Comparison of ENCODE assay signal across 12 mouse cellular contexts in genomic region chr4:123260071-123260746, GRCm38 (mm10). TPM values are rescaled to one million over a fixed set of nuclear protein-coding genes. Genes with fewer than 3 reads are reported as not detected.
A peak's percentile ranks its signal among the peaks of the same experiment; 100 is the strongest.
DNase-seq lines count a peak whose midpoint lies in the region; ATAC-seq and TF ChIP-seq lines count a peak whose summit lies in the region.
"Had no signal": no experiment of that assay in that cellular context is flagged by ENCODE, and none has a peak within 500 bp of the region (broad histone marks: within the 10 kb centered on the region; RNA-seq: fewer than 3 reads in every experiment).

No protein-coding gene starts in this region.

- TF ChIP-seq CTCF in stomach, postnatal 0 days (IDR thresholded peaks at IDR 0.05; ENCODE audit: low read depth): no peak

- no peaks in the 10 kb centered on the region for H3K9me3 ChIP-seq in heart, embryonic 16.5 days (replicated peaks; ENCODE audit: control insufficient read depth, low read length)
- H3K9me3 ChIP-seq in stomach, embryonic 14.5 days (ENCODE audit: control insufficient read depth, low read depth, low read length): no peaks in the 10 kb centered on the region
- no peaks in the 10 kb centered on the region for H3K9me3 ChIP-seq in stomach, postnatal 0 days (ENCODE audit: control insufficient read depth, low read length)
- H3K9me3 ChIP-seq in limb, embryonic 10.5 days (replicated peaks): no peaks in the 10 kb centered on the region
- H3K9me3 ChIP-seq: embryonic facial prominence, embryonic 12.5 days; midbrain, embryonic 12.5 days had no signal

- TF ChIP-seq EP300 in stomach, postnatal 0 days (optimal IDR thresholded peaks at IDR 0.05): no peak

- no peak overlapping the region for H3K27ac ChIP-seq in heart, embryonic 16.5 days (ENCODE audit: low read length)
- H3K27ac ChIP-seq in stomach, embryonic 14.5 days (ENCODE audit: low read length): no peak overlapping the region
- H3K27ac ChIP-seq in stomach, postnatal 0 days (replicated peaks): no peak overlapping the region
- H3K27ac ChIP-seq in limb, embryonic 10.5 days: no peak overlapping the region
- H3K27ac ChIP-seq: embryonic facial prominence, embryonic 12.5 days; midbrain, embryonic 12.5 days had no signal

- H3K9ac ChIP-seq in heart, embryonic 16.5 days (ENCODE audit: low read length): no peak overlapping the region
- H3K9ac ChIP-seq in stomach, embryonic 14.5 days (replicated peaks; ENCODE audit: low read depth, low read length): no peak overlapping the region
- no peak overlapping the region for H3K9ac ChIP-seq in stomach, postnatal 0 days (ENCODE audit: low read length)
- H3K9ac ChIP-seq: embryonic facial prominence, embryonic 12.5 days; forebrain, postnatal 0 days; midbrain, embryonic 12.5 days had no signal

- H3K4me3 ChIP-seq in heart, embryonic 16.5 days (ENCODE audit: low read length): no peak overlapping the region
- no peak overlapping the region for H3K4me3 ChIP-seq in stomach, embryonic 14.5 days (ENCODE audit: low read depth, low read length)
- no peak overlapping the region for H3K4me3 ChIP-seq in stomach, postnatal 0 days (ENCODE audit: low read depth, low read length)
- no peak overlapping the region for H3K4me3 ChIP-seq in limb, embryonic 10.5 days
- H3K4me3 ChIP-seq: embryonic facial prominence, embryonic 12.5 days; midbrain, embryonic 12.5 days had no signal

- H3K4me1 ChIP-seq in heart, embryonic 16.5 days (ENCODE audit: control insufficient read depth, insufficient read depth, low read length): peaks cover 11% of the 10 kb centered on the region
- H3K4me1 ChIP-seq in stomach, embryonic 14.5 days (ENCODE audit: control insufficient read depth, insufficient read depth, low read length): peaks cover 13% of the 10 kb centered on the region
- H3K4me1 ChIP-seq in stomach, postnatal 0 days (replicated peaks; ENCODE audit: control insufficient read depth, insufficient read depth): no peaks in the 10 kb centered on the region
- H3K4me1 ChIP-seq in limb, embryonic 10.5 days: peaks cover 15% of the 10 kb centered on the region
- H3K4me1 ChIP-seq: midbrain, embryonic 12.5 days had no signal

- DNase-seq in heart, postnatal 36 days: no peak
- no peak for DNase-seq in stomach, postnatal 0 days (ENCODE audit: low spot score)
- peak; percentile 61 for DNase-seq in limb, embryonic 10.5 days (ENCODE audit: low spot score)
- no peak for DNase-seq in right cerebral cortex, postnatal 4 days
- no peak for DNase-seq in frontal cortex, postnatal 14 days (ENCODE audit: low spot score in 2 of 2)
- DNase-seq: forebrain, postnatal 0 days had no signal

- H3K36me3 ChIP-seq in heart, embryonic 16.5 days (ENCODE audit: control insufficient read depth, insufficient read depth): no peaks in the 10 kb centered on the region
- H3K36me3 ChIP-seq in stomach, embryonic 14.5 days (ENCODE audit: control insufficient read depth, insufficient read depth, low read length): no peaks in the 10 kb centered on the region
- no peaks in the 10 kb centered on the region for H3K36me3 ChIP-seq in stomach, postnatal 0 days (ENCODE audit: control insufficient read depth, insufficient read depth, low read length)
- H3K36me3 ChIP-seq in limb, embryonic 10.5 days: no peaks in the 10 kb centered on the region
- H3K36me3 ChIP-seq: embryonic facial prominence, embryonic 12.5 days; midbrain, embryonic 12.5 days had no signal

- WGBS in heart, embryonic 16.5 days: 20% methylated on average over 8 of the region's 8 CpGs
- WGBS in stomach, embryonic 14.5 days: 18% methylated on average over 8 of the region's 8 CpGs
- WGBS in stomach, postnatal 0 days: 24% methylated on average over 8 of the region's 8 CpGs
- WGBS in limb, embryonic 10.5 days: 41% methylated on average over 8 of the region's 8 CpGs

- no peak overlapping the region for H3K4me2 ChIP-seq in heart, embryonic 16.5 days (ENCODE audit: low read depth, low read length)
- H3K4me2 ChIP-seq in stomach, embryonic 14.5 days (replicated peaks; ENCODE audit: low read depth, low read length): no peak overlapping the region
- no peak overlapping the region for H3K4me2 ChIP-seq in stomach, postnatal 0 days (replicated peaks; ENCODE audit: low read depth)
- H3K4me2 ChIP-seq: embryonic facial prominence, embryonic 12.5 days; midbrain, embryonic 12.5 days had no signal

- intact Hi-C loops in heart, postnatal 36 days (cut with DNase I): no loop called here

- no peaks in the 10 kb centered on the region for H3K27me3 ChIP-seq in heart, embryonic 16.5 days (ENCODE audit: control insufficient read depth, insufficient read depth, low read length)
- H3K27me3 ChIP-seq in stomach, embryonic 14.5 days (ENCODE audit: control insufficient read depth, insufficient read depth, low read length): no peaks in the 10 kb centered on the region
- no peaks in the 10 kb centered on the region for H3K27me3 ChIP-seq in stomach, postnatal 0 days (ENCODE audit: control insufficient read depth, insufficient read depth, low read length)
- H3K27me3 ChIP-seq in limb, embryonic 10.5 days (ENCODE audit: low read depth, poor library complexity, severe bottlenecking): no peaks in the 10 kb centered on the region
- H3K27me3 ChIP-seq: embryonic facial prominence, embryonic 12.5 days; midbrain, embryonic 12.5 days had no signal

- ATAC-seq in heart, embryonic 16.5 days (replicated peaks; ENCODE audit: extremely low read depth, insufficient read depth, low FRiP score): peak; percentile 88
- ATAC-seq in stomach, embryonic 14.5 days (ENCODE audit: insufficient number of reproducible peaks, insufficient read depth, low FRiP score, low read depth): peak; percentile 91
- ATAC-seq in stomach, postnatal 0 days (ENCODE audit: low FRiP score, low TSS enrichment): no peak
- ATAC-seq: forebrain, postnatal 0 days had no signal

RNA-seq across cellular contexts. Expression of gene Pabpc4, which starts 1.9 kb away (rescaled TPM):
- polyA plus RNA-seq in heart, embryonic 16.5 days (2015; fragmentation: Nextera tagmentation; extraction: Ambion mirVana): 55.0 and 60.5 TPM in 2 replicates
- total RNA-seq in heart, postnatal 36 days (2021): 100 to 1,000 TPM; 325 to 393 TPM
- 56.2 and 57.2 TPM in 2 replicates for polyA plus RNA-seq in stomach, embryonic 14.5 days (2014; fragmentation: Nextera tagmentation; extraction: Ambion mirVana)
- 14.6 and 15.7 TPM in 2 replicates for polyA plus RNA-seq in stomach, postnatal 0 days (2015; fragmentation: Nextera tagmentation; extraction: Ambion mirVana)
- polyA plus RNA-seq in limb, embryonic 10.5 days (2016; fragmentation: Nextera tagmentation; extraction: Ambion mirVana): 54.1 and 64.4 TPM in 2 replicates

RNA-seq across cellular contexts. Expression of gene Heyl, which starts 26.9 kb away (rescaled TPM):
- polyA plus RNA-seq in heart, embryonic 16.5 days (2015; fragmentation: Nextera tagmentation; extraction: Ambion mirVana): 13.2 and 13.9 TPM in 2 replicates
- total RNA-seq in heart, postnatal 36 days (2021): 10 to 100 TPM; 19.5 to 20.7 TPM
- 20.6 and 21.2 TPM in 2 replicates for polyA plus RNA-seq in stomach, embryonic 14.5 days (2014; fragmentation: Nextera tagmentation; extraction: Ambion mirVana)
- 4.9 and 6.0 TPM in 2 replicates for polyA plus RNA-seq in stomach, postnatal 0 days (2015; fragmentation: Nextera tagmentation; extraction: Ambion mirVana)
- polyA plus RNA-seq in limb, embryonic 10.5 days (2016; fragmentation: Nextera tagmentation; extraction: Ambion mirVana): 1.8 and 2.2 TPM in 2 replicates
- total RNA-seq: CH12.LX had no signal

RNA-seq across cellular contexts. Expression of gene Nt5c1a, which starts 58.9 kb away (rescaled TPM):
- 1.4 and 1.7 TPM in 2 replicates for polyA plus RNA-seq in heart, embryonic 16.5 days (2015; fragmentation: Nextera tagmentation; extraction: Ambion mirVana)
- 10 to 100 TPM; 45.5 to 58.6 TPM for total RNA-seq in heart, postnatal 36 days (2021)
- polyA plus RNA-seq in stomach, embryonic 14.5 days (2014; fragmentation: Nextera tagmentation; extraction: Ambion mirVana): not detected in 2 replicates
- not detected in 2 replicates for polyA plus RNA-seq in stomach, postnatal 0 days (2015; fragmentation: Nextera tagmentation; extraction: Ambion mirVana)
- not detected in 2 replicates for polyA plus RNA-seq in limb, embryonic 10.5 days (2016; fragmentation: Nextera tagmentation; extraction: Ambion mirVana)
- total RNA-seq: CH12.LX had no signal
- polyA plus RNA-seq: embryonic facial prominence, embryonic 12.5 days; liver, embryonic 16.5 days; midbrain, embryonic 12.5 days had no signal
